Mouse (Mus musculus) liver, embryonic 11.5 days (tissue): Measurements from ENCODE around the gene Lefty2. TPM values are rescaled to one million over a fixed set of nuclear protein-coding genes. Genes with fewer than 3 reads are reported as not detected.
A peak's percentile ranks its signal among the peaks of the same experiment; 100 is the strongest.
"Not testable (repeated sequence)": the region's sequence is repeated elsewhere in the genome, so short reads cannot be mapped to it uniquely, and the experiment has no call there.

Experiments
- ATAC-seq: fragments of 200-750 bp; cut with Nextera tagmentation; replicated peaks from 2 replicates; pipeline ENCODE4 v1.8.0; 2017; ENCODE audit warnings: moderate number of reproducible peaks, mild to moderate bottlenecking, moderate TSS enrichment, moderate library complexity; ENCODE audit not compliant: low FRiP score
- DNase-seq: peaks from one replicate; pipeline ENCODE4 v3.0.0-alpha.2; 2017; ENCODE audit warnings: low spot score
- H3K27ac ChIP-seq: fragments of 300-500 bp; sonication (generic); 2 replicates; pipeline ENCODE4 v1.5.1; 2014; ENCODE audit warnings: mild to moderate bottlenecking, low read depth, low read length, control low read depth
- H3K27me3 ChIP-seq: fragments of 300-500 bp; sonication (generic); replicated peaks from 2 replicates; pipeline ENCODE4 v1.6.1; 2014; ENCODE audit warnings: low read length, mixed read lengths; ENCODE audit not compliant: control insufficient read depth, insufficient read depth
- H3K36me3 ChIP-seq: fragments of 300-500 bp; sonication (generic); 2 replicates; pipeline ENCODE4 v1.6.1; 2014; ENCODE audit warnings: mild to moderate bottlenecking, low read length, moderate library complexity, mixed read lengths; ENCODE audit not compliant: control insufficient read depth, insufficient read depth
- H3K4me1 ChIP-seq: fragments of 300-500 bp; sonication (generic); replicated peaks from 2 replicates; pipeline ENCODE4 v1.6.1; 2014; ENCODE audit warnings: low read length, mixed read lengths; ENCODE audit not compliant: control insufficient read depth, insufficient read depth
- H3K4me2 ChIP-seq: fragments of 300-500 bp; sonication (generic); 2 replicates; pipeline ENCODE4 v1.6.1; 2014; ENCODE audit warnings: mild to moderate bottlenecking, control low read depth, moderate library complexity
- H3K4me3 ChIP-seq: fragments of 300-500 bp; sonication (generic); 2 replicates; pipeline ENCODE4 v1.5.1; 2014; ENCODE audit warnings: low read depth, low read length, control low read depth
- H3K9ac ChIP-seq: fragments of 300-500 bp; sonication (generic); 2 replicates; pipeline ENCODE4 v1.6.1; 2014; ENCODE audit warnings: low read depth, low read length, control low read depth
- H3K9me3 ChIP-seq: fragments of 300-500 bp; sonication (generic); 2 replicates; pipeline ENCODE4 v1.6.1; 2016; ENCODE audit warnings: low read length, inconsistent platforms, mixed read lengths; ENCODE audit not compliant: control insufficient read depth
- WGBS: fragments of 180-500 bp; shearing (Covaris S2); extraction: QIAGEN DNeasy Blood & Tissue Kit; methylation state at CpG from one replicate; pipeline ENCODE4 v1.1.7; 2014; 5-methylcytosine and 5-hydroxymethylcytosine counted together
- polyA plus RNA-seq: library from polyadenylated mRNA; unstranded; fragments of >200 nt; fragmentation: Nextera tagmentation; extraction: Ambion mirVana; gene quantifications from 2 replicates; pipeline ENCODE4 v1.2.1, GENCODE M21; 2014

Lefty2 gene
- polyA plus RNA-seq, 1 experiment from 2014 or later, result not detected

- Histone ChIP-seq H3K27ac (no peak overlapping the region), H3K9me3 (no peaks in the 10 kb centered on the region), H3K36me3 (no peaks in the 10 kb centered on the region), H3K4me1 (peaks cover 11% of the 10 kb centered on the region), H3K9ac (no peak overlapping the region), H3K4me3 (no peak overlapping the region), H3K27me3 (peaks cover 31% of the 10 kb centered on the region), H3K4me2 (no peak overlapping the region)
- no peak for DNase-seq
- WGBS, result 17% methylated on average over 13 of the region's 13 CpGs
- ATAC-seq, result no peak
Observed at GRCm38 (mm10) chr1:180888556-180889042, 4.3 kb upstream of the Lefty2 start.

- H3K9me3 ChIP-seq, result no peaks in the 10 kb centered on the region
- peaks cover 37% of the 10 kb centered on the region for H3K27me3 ChIP-seq
- no peak overlapping the region for H3K27ac ChIP-seq
- 42% methylated on average over 7 of the region's 7 CpGs for WGBS
- ATAC-seq (no peak), DNase-seq (no peak)
- H3K36me3 ChIP-seq, result no peaks in the 10 kb centered on the region
- H3K4me2 ChIP-seq, result no peak overlapping the region
- H3K9ac ChIP-seq, result no peak overlapping the region
- no peak overlapping the region for H3K4me3 ChIP-seq
- peaks cover 8% of the 10 kb centered on the region; the same call in 1 of the 2 replicates for H3K4me1 ChIP-seq
Observed at GRCm38 (mm10) chr1:180889172-180889571, 3.7 kb upstream of the Lefty2 start.

- Histone ChIP-seq H3K9me3 (no peaks in the 10 kb centered on the region), H3K36me3 (no peaks in the 10 kb centered on the region), H3K27me3 (peaks cover 44% of the 10 kb centered on the region), H3K9ac (no peak overlapping the region), H3K4me3 (no peak overlapping the region), H3K4me2 (no peak overlapping the region), H3K4me1 (0 out of 2 replicates have a peak, but pooled peaks cover 5% of the 10 kb centered on the region), H3K27ac (no peak overlapping the region)
- WGBS, result 30% methylated on average over 6 of the region's 6 CpGs
- ATAC-seq (no peak), DNase-seq (no peak)
Observed at GRCm38 (mm10) chr1:180889841-180890240, 3.1 kb upstream of the Lefty2 start.

- not testable (repeated sequence) for DNase-seq, H3K36me3 ChIP-seq, H3K9me3 ChIP-seq, H3K27ac ChIP-seq, H3K9ac ChIP-seq, H3K4me1 ChIP-seq
- Histone ChIP-seq H3K4me3 (peak overlapping the region; percentile 10; the same call in 1 of the 2 replicates), H3K27me3 (peaks cover 46% of the 10 kb centered on the region), H3K4me2 (peak overlapping the region; percentile 42)
- 10% methylated on average over 46 of the region's 51 CpGs for whole genome bisulfite sequencing
- ATAC-seq, result peak; percentile 40; the same call in 1 of the 2 replicates
Observed at GRCm38 (mm10) chr1:180894088-180894987, 1.4 kb downstream of the Lefty2 start.

- Histone ChIP-seq H3K4me1 (peaks cover 23% of the 10 kb centered on the region), H3K4me2 (no peak overlapping the region), H3K9ac (no peak overlapping the region), H3K27ac (no peak overlapping the region), H3K4me3 (no peak overlapping the region), H3K27me3 (no peaks in the 10 kb centered on the region), H3K36me3 (peaks cover 7% of the 10 kb centered on the region; the same call in 1 of the 2 replicates), H3K9me3 (no peaks in the 10 kb centered on the region)
- WGBS, result 0% methylated on average over 4 of the region's 4 CpGs
- ATAC-seq (no peak), DNase-seq (no peak)
Observed at GRCm38 (mm10) chr1:180901107-180901506, 8.2 kb downstream of the Lefty2 start.

GRCm38 (mm10) chr1:180902915-180903314 lies 10.0 kb downstream of the Lefty2 start:
- H3K36me3 ChIP-seq, result peaks cover 22% of the 10 kb centered on the region
- H3K4me2 ChIP-seq, result peak overlapping the region; percentile 86
- 17% methylated on average over 5 of the region's 5 CpGs for WGBS
- H3K4me1 ChIP-seq, result peaks cover 33% of the 10 kb centered on the region
- peak; percentile 94 for ATAC-seq
- no peak overlapping the region for H3K4me3 ChIP-seq
- peak; percentile 66 for DNase-seq
- H3K27me3 ChIP-seq, result no peaks in the 10 kb centered on the region
- H3K9ac ChIP-seq, result no peak overlapping the region
- H3K27ac ChIP-seq, result peak overlapping the region; percentile 93
- H3K9me3 ChIP-seq, result no peaks in the 10 kb centered on the region

GRCm38 (mm10) chr1:180903666-180904038 lies 10.7 kb downstream of the Lefty2 start:
- Histone ChIP-seq H3K4me1 (peaks cover 33% of the 10 kb centered on the region), H3K9me3 (no peaks in the 10 kb centered on the region), H3K9ac (peak overlapping the region; percentile 92), H3K27ac (peak overlapping the region; percentile 93), H3K27me3 (no peaks in the 10 kb centered on the region), H3K4me2 (peak overlapping the region; percentile 86), H3K4me3 (peak overlapping the region; percentile 95), H3K36me3 (peaks cover 25% of the 10 kb centered on the region)
- no peak for DNase-seq
- ATAC-seq, result no peak
- 30% methylated on average over 10 of the region's 10 CpGs for WGBS

GRCm38 (mm10) chr1:180904039-180904814 lies 11.3 kb downstream of the Lefty2 start, which contains the start of gene Pycr2:
Gene Pycr2, plus strand, starts transcription at chr1:180904293.
- Histone ChIP-seq H3K9me3 (no peaks in the 10 kb centered on the region), H3K9ac (peak within 1 kb of the TSS; percentile 92), H3K4me2 (peak within 1 kb of the TSS; percentile 86), H3K4me3 (peak within 1 kb of the TSS; percentile 95), H3K36me3 (peaks cover 25% of the 10 kb centered on the region), H3K27me3 (no peaks in the 10 kb centered on the region), H3K4me1 (peaks cover 33% of the 10 kb centered on the region), H3K27ac (peak within 1 kb of the TSS; percentile 93)
- DNase-seq (peak; percentile 94), ATAC-seq (peak; percentile 85)
- under 1% methylated on average over 52 of the region's 52 CpGs for WGBS
